Mouse (Mus musculus) adrenal gland, postnatal 25 days (tissue): ENCODE data around the gene Fli1. TPM values are rescaled to one million over a fixed set of nuclear protein-coding genes. Genes with fewer than 3 reads are reported as not detected.

Source experiments
- DNase-seq: peaks from one replicate; pipeline ENCODE4 v3.0.0; 2021; ENCODE audit warnings: mixed read lengths
- total RNA-seq: library from RNA; stranded (reverse); gene quantifications from 2 replicates; pipeline ENCODE4 v1.2.3, GENCODE M21; 2021

The Fli1 gene
- total RNA-seq, 1 experiment from 2014 or later, result 15.8 TPM

DNA sequence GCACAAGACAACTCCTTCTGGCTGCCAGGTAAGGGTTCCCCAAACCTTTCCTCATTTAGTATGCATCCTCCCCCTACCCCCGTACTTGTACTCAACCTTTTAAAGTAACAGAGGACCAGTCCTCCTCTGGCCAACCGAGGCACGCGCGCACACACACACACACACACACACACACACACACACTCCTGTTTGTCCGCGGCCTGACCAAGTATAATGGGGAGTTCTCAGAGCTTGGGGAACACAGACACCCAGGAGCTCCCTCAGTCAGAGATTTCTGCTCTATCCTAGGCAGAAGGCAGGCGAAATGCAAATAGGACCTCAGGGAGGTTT is 134.0 kb downstream of the Fli1 start:
- DNase-seq, result no peak

DNA sequence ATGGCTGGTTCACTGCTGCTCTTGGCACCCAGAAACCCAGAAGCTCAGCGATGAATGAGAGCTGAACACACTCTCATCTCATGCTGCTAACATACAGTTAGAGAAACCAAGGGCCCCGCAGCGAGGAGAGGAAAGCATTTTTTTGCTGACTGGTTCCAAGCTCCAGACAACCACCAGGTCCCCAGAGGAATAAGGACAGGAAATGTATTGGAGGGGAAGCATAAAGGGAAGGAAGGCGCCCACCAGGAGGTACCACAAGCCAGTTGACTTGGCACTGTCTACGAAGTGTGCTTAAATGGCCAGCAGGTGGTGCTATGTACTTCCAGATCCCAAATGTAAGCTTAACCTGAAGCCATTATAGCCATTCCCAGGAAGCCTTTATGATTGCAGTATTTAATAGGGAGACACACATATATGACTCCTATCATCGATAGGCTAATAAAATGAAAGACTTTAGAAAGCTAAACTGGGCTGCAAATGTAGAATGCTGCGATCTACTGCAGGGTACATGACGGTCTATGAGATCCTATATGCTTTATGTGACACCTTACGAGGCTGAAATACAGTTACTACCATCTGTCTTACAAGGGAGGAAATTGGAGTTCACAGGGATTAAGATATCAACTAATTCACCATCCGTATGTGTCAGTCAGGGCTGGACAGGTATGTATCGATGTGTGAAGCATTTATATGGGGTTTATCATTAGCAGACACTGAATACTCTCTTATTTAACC is 137.3 kb downstream of the Fli1 start:
- DNase-seq, result peak; percentile 29

DNA sequence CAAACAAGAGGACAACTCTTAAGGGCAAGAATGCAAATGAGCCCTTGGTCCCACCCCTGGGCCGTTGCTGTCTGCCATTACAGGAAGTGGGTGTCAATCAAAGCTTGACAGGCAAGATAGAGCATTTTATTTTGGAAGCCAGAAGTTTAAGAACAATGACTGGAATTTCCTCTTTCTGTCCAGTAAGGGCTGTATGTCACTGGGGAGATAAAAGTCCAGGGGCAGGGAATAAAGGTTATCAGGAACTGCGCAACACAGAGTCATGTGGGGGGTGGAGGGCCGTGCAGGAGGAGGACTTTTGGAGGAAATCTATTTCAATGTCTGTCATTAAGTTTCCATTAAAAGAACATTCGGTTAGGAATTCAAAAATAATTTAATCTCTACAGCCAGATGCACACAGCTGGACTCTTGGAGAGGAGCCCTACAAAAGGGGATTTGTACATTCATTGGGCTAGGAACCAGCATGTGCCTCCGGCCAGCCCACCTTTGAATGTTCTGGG is 141.9 kb downstream of the Fli1 start:
- DNase-seq, result no peak

DNA sequence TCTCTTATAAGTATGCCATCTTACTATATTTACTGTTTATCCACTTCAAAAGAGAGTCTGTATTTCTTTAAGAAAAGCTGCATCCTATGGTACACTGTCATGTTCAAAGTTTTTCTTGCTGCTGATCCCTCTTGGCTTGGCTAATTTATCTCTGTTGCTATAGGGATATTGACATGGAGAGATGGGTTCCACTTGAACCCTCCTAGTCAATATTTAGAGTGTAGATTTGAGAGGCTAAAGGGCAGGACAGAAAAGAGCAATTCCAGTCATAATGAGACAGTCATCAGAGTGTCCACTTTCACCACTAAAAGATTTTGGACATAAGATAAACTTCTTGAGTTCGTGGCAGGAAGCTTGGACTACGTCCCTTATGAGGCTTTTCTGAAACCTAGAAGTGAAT is 142.4 kb downstream of the Fli1 start:
- DNase-seq, result no peak

DNA sequence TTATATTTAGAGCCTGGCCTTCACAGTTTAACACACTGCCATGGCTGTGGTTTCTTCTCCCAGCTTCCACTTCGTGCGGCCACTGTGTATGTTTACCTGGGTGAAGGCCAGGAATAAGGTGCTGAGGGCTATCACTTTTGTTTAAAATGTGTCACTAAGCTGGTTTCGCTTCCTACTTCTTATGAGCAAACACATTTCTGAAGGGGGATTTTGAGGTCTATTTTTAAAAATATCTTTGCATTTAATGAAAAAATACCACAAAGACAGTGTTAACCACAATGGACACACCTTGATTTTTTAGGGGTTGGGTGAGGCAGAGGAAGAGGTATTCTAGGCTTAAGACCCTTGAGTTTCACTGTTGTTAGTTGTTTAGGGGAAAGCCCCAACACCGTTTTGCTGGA is 147.9 kb downstream of the Fli1 start:
- DNase-seq, result no peak

DNA sequence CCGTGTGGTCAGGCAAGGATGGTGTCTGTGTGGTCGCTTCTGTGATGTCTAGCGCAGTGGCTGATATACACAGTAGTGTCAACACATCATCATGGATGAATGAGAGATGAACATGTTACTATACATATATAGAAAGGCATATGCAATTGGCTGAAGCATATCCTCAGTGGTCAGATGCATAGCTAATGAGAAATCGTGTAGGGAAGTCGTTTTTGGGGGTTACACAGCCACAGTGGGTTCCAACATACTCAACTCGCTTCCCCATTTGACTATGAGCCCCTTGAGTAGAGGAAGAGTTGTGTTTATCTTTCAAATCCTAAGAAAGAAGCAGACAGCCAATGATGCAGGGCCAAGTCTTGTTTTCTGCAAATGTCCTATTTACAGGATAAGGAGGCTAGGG is 149.9 kb downstream of the Fli1 start:
- no peak for DNase-seq

DNA sequence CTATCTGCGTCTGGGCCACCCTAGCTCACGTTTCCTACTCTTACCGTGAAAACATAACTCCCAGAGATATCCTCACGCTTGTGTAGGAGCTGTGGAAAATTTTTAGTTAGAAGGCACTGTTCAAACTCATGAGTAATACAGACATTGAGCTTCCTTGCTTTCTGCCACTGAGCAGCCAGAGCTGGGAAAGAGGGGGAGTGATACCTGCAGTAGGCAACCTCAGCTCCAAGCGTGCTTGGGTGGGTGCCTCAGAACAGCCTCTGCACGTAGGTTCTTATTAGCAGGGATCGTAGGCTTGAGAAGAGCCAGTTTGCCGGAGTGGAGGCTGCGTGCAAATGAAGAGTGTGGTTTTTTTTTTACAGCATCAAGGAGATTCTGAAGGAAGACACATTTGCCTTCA is 151.0 kb downstream of the Fli1 start:
- no peak for DNase-seq

DNA sequence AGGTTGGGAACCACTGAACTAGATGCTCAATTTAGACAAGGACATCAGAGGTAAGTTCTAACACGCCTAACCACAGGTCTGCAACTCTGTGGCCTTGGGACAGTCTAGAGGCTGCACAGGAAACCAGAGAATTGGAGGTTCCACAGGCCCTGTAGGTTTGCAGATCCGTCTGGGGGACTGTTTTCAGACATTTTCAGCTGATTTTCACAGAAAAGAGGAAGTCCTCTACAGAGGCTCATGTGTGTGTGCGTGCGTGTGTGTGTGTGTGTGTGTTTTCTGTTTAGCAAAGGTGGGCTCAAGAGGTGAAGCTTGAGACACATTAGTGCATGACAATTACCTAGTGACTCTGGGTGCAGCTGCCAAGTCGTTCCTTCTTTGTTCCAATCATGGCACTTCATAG is 151.6 kb downstream of the Fli1 start:
- no peak for DNase-seq

DNA sequence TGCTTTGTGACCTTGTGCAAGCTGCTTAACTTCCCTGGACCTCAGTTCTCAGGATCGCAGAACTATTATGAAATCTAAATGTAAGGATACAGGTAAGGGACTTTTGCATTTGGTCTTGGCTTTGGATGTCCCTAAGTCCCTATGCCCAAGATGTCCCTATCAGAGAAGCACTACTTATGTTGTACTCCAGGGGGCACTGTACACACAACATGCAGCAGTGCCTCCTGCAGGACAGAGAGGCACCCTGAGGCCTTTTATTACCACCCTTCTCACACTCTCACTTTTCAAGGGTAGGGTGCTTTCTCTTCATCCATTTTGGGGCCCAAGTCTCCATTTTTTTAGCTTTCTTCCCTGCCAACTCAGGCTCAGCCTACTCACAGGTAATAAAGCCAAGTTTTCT is 154.5 kb downstream of the Fli1 start:
- DNase-seq, result no peak

DNA sequence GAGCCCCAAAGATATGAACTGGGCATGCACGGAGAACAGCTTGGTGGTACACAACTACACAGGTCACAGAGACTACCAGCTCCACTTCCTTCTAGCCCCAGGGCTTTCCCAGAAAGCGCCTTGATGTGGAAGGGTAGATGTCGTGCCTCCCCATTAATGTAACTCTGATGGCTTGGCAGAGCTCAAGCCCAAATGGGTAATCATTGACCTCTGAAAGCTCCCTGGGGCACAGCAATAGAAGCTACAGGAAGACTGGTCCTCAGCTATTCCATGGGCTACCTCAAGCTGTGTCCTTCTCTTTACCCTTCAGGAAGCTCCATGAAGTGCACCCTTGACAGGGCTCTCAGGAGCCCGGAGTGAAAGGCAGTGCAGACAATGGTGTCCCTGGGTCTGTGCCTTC is 157.8 kb downstream of the Fli1 start:
- DNase-seq, result no peak

DNA sequence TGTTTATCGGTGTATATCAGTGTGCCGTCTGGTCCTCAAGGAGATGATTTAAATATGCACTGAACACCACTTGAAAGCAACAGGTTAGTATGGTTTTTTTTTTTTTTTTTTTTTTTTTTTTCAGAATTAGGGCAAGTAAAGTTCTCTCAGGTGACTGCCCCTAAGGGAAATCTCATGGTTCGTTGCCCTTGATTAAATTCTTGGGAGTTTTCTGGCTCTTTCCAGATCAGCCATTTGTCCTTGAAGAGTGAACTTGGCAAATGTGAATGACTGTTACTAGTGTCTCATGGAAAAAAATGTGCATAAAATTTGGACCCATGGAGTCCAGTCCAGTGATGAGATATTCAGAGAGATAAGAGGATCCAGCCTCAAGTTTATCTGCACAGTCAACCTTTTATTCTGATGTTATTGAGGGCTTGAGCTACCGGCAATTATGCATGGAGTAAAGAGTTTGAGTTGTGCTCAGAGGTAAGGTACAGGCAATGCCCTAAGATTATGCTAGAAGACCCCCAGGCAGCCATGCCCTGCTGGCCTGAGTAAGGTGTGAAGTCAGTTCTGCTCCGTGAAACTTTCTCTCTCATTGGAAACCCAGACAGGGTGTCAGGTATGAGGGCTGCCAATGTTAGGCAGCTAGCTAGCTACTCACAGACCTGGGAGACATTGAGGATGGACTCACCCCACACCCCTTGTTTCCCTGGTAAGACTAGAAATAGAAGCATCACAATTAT is 165.6 kb downstream of the Fli1 start:
- DNase-seq, result no peak

DNA sequence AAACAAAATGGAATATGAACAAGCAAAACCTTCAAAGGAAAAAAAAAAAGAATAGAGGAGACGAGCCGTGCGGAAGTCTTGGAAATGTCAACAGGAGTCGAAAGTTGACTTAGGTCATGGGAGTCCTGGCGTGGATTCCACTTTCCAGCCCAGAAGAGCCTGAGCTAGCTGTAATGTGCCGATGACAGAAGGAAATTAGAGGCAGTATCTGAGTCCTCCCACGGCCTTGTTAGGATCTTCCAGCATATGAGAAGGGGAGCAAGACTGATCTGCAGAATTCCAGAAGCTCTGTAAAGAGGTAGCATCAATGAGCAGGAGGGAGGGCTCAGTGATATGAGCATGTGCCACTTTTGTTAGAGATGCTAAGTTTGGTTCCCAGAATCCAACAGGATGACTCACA is 166.6 kb downstream of the Fli1 start:
- DNase-seq, result no peak

DNA sequence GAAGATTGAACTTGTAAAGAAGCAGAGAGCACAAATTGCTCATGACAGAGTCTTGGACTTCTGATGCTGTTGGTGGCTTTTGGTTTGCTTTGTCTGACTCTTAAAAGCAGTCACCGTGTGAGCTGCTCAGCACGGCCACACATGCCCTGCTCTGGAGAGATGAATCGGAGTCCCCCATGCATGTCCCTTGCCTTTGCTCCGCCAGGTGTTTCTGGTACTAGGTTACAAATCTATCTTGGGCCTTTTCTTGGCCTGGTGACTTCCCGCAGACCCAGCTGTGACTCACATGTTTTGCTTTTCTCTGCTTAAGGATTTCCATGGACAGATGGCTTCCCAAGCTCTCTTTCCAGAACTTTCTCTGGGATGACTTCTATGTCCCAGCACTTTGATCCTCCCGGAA is 169.0 kb downstream of the Fli1 start:
- no peak for DNase-seq

Other genes with a start within 250 kb of the Fli1 start
- 0.52 and 0.91 TPM in 2 replicates for gene Kcnj5, start 198.5 kb downstream of the Fli1 start, total RNA-seq
- gene Kcnj1, start 170.4 kb downstream of the Fli1 start, total RNA-seq, result not detected in 2 replicates
- gene Ets1, start 93.4 kb upstream of the Fli1 start, total RNA-seq, result 30.2 and 35.5 TPM in 2 replicates